Mouse (Mus musculus): Measurements from ENCODE around the gene Olfr975. TPM values are rescaled to one million over a fixed set of nuclear protein-coding genes. Genes with fewer than 3 reads are reported as not detected.
"Not testable (repeated sequence)": the region's sequence is repeated elsewhere in the genome, so short reads cannot be mapped to it uniquely, and the experiment has no call there.

Gene Olfr975
- polyA plus RNA-seq (2014; fragmentation: Nextera tagmentation; extraction: Ambion mirVana) = not detected in 2 replicates

DNA sequence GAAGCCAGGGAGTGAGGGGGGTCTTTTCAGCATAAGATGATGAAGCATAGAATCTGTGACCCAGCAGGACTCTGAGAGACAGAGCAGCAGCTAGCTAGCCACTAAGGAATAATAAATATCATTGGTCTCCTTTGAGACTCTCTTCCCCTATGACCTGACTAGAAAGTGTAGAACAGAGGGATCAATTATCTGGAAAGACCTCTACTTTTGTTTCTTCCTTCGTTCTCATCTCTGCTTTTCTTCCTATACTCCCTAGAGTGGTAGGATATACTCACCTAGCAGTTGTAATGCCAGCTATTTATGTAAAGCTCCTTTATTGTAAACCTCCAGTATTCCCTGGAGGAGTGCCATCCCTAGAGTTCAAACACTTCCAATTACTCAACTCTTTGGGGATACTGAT is at the start of gene Olfr975:
Gene Olfr975, minus strand, starts transcription at position 101 of the 400 bp plus-strand sequence.
- 73% methylated on average over 1 of the region's 1 CpGs for WGBS
- ATAC-seq (ENCODE audit: insufficient read depth, low FRiP score, low TSS enrichment) (no peak), DNase-seq (ENCODE audit: low spot score) (no peak)
- H3K27ac ChIP-seq (ENCODE audit: low read depth, low read length) = no peak within 1 kb of the TSS
- no peaks in the 10 kb centered on the region for H3K4me1 ChIP-seq (ENCODE audit: control insufficient read depth, insufficient read depth, low read length)
- no peak within 1 kb of the TSS for H3K4me3 ChIP-seq (ENCODE audit: low read depth, low read length)
- no peaks in the 10 kb centered on the region for H3K27me3 ChIP-seq (ENCODE audit: control insufficient read depth, insufficient read depth, low read length)
- no peaks in the 10 kb centered on the region for H3K36me3 ChIP-seq (ENCODE audit: control insufficient read depth, insufficient read depth, low read length)
- no peaks in the 10 kb centered on the region for H3K9me3 ChIP-seq (ENCODE audit: control insufficient read depth, low read length)
- no peak within 1 kb of the TSS for H3K9ac ChIP-seq (ENCODE audit: low read length)
- H3K4me2 ChIP-seq (ENCODE audit: low read depth) = no peak within 1 kb of the TSS

DNA sequence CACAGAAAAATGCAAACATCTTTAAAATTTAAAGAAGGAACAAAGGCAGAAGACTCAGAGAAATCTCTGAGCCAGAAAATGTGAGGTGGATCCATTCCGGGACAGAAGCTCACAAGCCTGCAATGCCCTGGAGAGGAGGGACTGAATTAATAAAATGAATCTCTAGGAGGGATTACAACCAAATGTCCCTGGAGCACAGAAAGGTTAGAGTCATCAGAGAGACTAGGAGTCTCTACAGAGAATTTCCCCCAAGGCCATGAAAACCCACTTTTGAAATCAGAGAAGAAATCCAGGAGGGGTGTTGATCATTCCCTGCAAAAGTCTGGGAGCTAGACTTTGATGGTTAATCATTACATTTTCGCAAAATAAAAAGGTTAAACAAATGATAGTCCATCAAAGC is 40.0 kb upstream of the Olfr975 start, which contains the start of gene Olfr978:
Gene Olfr978, plus strand, starts transcription at position 301 of the 400 bp plus-strand sequence.
- Histone ChIP-seq H3K4me2 (ENCODE audit: low read depth) (no peak within 1 kb of the TSS), H3K27me3 (ENCODE audit: control insufficient read depth, insufficient read depth, low read length) (no peaks in the 10 kb centered on the region), H3K4me3 (ENCODE audit: low read depth, low read length) (no peak within 1 kb of the TSS), H3K27ac (ENCODE audit: low read depth, low read length) (no peak within 1 kb of the TSS), H3K4me1 (ENCODE audit: control insufficient read depth, insufficient read depth, low read length) (no peaks in the 10 kb centered on the region), H3K9ac (ENCODE audit: low read length) (no peak within 1 kb of the TSS), H3K36me3 (ENCODE audit: control insufficient read depth, insufficient read depth, low read length) (no peaks in the 10 kb centered on the region), H3K9me3 (ENCODE audit: control insufficient read depth, low read length) (no peaks in the 10 kb centered on the region)
- no peak for DNase-seq (ENCODE audit: low spot score)
- ATAC-seq (ENCODE audit: insufficient read depth, low FRiP score, low TSS enrichment) = no peak
- 82% methylated on average over 2 of the region's 2 CpGs for WGBS

DNA sequence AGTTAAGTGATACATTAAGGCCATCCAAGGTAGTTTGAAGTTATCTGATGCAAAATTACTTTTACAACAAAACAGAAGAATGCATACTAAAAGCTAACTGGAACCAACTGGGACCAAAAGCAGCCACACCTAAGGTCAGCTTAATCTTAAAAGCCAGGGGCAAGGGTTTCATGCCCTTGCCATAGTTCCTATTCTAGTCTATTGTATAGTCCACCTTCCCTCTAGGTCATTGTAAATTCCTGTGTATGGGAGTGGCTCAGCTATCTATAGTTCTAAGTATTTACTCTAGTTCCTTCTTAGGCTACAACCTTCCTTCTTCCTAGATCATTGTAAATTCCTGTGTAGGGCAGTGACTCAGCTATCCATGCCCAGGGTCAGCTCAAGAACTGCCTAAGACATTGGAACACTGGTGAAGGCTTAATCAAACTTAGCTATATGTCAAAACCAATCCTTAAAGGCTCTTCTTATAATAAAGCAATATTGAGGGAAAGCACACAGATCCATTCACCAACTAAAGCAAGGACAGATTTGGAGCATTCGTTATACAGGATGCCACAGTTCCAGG is 24.8 kb upstream of the Olfr975 start:
- H3K27me3 ChIP-seq (ENCODE audit: control insufficient read depth, insufficient read depth, low read length); H3K27ac ChIP-seq (ENCODE audit: low read depth, low read length); H3K4me2 ChIP-seq (ENCODE audit: low read depth); ATAC-seq (ENCODE audit: insufficient read depth, low FRiP score, low TSS enrichment); H3K4me1 ChIP-seq (ENCODE audit: control insufficient read depth, insufficient read depth, low read length); H3K4me3 ChIP-seq (ENCODE audit: low read depth, low read length); H3K9ac ChIP-seq (ENCODE audit: low read length); H3K9me3 ChIP-seq (ENCODE audit: control insufficient read depth, low read length); DNase-seq (ENCODE audit: low spot score); H3K36me3 ChIP-seq (ENCODE audit: control insufficient read depth, insufficient read depth, low read length): not testable (repeated sequence)
- 90% methylated on average over 1 of the region's 1 CpGs for WGBS

DNA sequence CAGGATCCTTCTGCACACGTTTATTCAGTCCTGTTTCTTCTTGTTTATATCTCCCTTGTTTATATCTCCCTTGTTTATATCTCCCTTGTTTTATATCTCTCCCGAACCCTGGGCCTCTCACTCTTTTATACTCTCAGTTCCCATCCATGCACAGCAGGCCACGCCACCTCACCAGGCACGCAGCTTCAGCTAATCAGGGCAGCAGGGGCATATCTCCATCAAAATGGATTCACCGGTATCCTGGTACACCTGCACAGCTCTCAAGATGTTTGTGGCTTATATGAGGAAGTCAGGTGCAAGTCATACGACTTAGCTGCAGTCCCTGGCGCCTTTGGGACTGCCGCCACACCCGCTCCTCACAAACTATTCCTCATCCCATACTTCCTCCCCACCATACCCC is 9.2 kb upstream of the Olfr975 start, which contains the start of gene Olfr976:
Gene Olfr976, minus strand, starts transcription at position 101 of the 400 bp plus-strand sequence.
- H3K9ac ChIP-seq (ENCODE audit: low read length); H3K27me3 ChIP-seq (ENCODE audit: control insufficient read depth, insufficient read depth, low read length); H3K36me3 ChIP-seq (ENCODE audit: control insufficient read depth, insufficient read depth, low read length); H3K4me1 ChIP-seq (ENCODE audit: control insufficient read depth, insufficient read depth, low read length); ATAC-seq (ENCODE audit: insufficient read depth, low FRiP score, low TSS enrichment); H3K4me2 ChIP-seq (ENCODE audit: low read depth); H3K9me3 ChIP-seq (ENCODE audit: control insufficient read depth, low read length); H3K27ac ChIP-seq (ENCODE audit: low read depth, low read length); H3K4me3 ChIP-seq (ENCODE audit: low read depth, low read length); DNase-seq (ENCODE audit: low spot score): not testable (repeated sequence)
- 86% methylated on average over 6 of the region's 9 CpGs for WGBS

DNA sequence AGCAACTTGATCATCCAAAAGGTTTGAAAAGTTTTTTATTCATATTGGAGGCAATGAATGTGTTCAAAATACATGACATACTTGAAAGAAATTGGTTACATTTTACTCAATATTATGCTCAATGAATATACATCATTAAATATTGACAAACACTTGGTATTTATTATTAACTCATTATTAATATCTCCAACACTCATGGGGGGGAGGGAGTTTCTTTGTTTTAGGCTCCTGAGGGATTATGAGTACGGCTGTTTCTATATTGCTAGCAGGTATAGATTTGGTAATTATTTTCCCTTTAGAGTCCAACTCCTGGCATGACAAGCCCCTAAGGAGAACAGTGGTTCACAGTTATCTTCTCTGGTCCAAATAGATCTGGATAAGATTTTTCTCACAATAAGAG is 14.6 kb downstream of the Olfr975 start, which contains the start of gene Olfr974:
Gene Olfr974, plus strand, starts transcription at position 301 of the 400 bp plus-strand sequence.
- no peaks in the 10 kb centered on the region for H3K4me1 ChIP-seq (ENCODE audit: control insufficient read depth, insufficient read depth, low read length)
- 91% methylated on average over 1 of the region's 1 CpGs for WGBS
- no peak within 1 kb of the TSS for H3K27ac ChIP-seq (ENCODE audit: low read depth, low read length)
- no peaks in the 10 kb centered on the region for H3K9me3 ChIP-seq (ENCODE audit: control insufficient read depth, low read length)
- no peaks in the 10 kb centered on the region for H3K36me3 ChIP-seq (ENCODE audit: control insufficient read depth, insufficient read depth, low read length)
- H3K4me3 ChIP-seq (ENCODE audit: low read depth, low read length) = no peak within 1 kb of the TSS
- H3K27me3 ChIP-seq (ENCODE audit: control insufficient read depth, insufficient read depth, low read length) = no peaks in the 10 kb centered on the region
- ATAC-seq (ENCODE audit: insufficient read depth, low FRiP score, low TSS enrichment) (no peak), DNase-seq (ENCODE audit: low spot score) (no peak)
- no peak within 1 kb of the TSS for H3K4me2 ChIP-seq (ENCODE audit: low read depth)
- H3K9ac ChIP-seq (ENCODE audit: low read length) = no peak within 1 kb of the TSS

DNA sequence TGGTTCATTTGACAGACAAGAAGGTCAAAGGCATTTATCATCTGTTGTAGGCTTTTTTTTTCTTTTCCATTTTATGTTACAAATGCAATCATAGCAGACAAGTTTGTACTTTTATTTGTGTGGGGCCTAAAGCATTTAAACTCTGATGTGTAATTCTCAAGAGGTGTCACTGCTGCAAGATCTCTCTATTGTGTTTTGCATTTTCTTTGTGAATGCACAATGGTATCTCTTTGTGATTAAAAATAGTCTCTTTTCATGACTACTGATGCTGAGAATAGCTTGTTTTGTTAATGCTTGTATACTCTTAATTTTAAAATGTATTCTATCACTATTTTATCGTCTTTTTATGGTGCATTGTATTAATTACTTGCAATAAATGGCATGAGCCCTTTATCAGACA is 23.0 kb downstream of the Olfr975 start:
- WGBS = 72% methylated on average over 1 of the region's 1 CpGs
- H3K9me3 ChIP-seq (ENCODE audit: control insufficient read depth, low read length); H3K4me3 ChIP-seq (ENCODE audit: low read depth, low read length); H3K36me3 ChIP-seq (ENCODE audit: control insufficient read depth, insufficient read depth, low read length); H3K27me3 ChIP-seq (ENCODE audit: control insufficient read depth, insufficient read depth, low read length); H3K27ac ChIP-seq (ENCODE audit: low read depth, low read length); H3K4me1 ChIP-seq (ENCODE audit: control insufficient read depth, insufficient read depth, low read length); ATAC-seq (ENCODE audit: insufficient read depth, low FRiP score, low TSS enrichment); DNase-seq (ENCODE audit: low spot score); H3K9ac ChIP-seq (ENCODE audit: low read length); H3K4me2 ChIP-seq (ENCODE audit: low read depth): not testable (repeated sequence)

DNA sequence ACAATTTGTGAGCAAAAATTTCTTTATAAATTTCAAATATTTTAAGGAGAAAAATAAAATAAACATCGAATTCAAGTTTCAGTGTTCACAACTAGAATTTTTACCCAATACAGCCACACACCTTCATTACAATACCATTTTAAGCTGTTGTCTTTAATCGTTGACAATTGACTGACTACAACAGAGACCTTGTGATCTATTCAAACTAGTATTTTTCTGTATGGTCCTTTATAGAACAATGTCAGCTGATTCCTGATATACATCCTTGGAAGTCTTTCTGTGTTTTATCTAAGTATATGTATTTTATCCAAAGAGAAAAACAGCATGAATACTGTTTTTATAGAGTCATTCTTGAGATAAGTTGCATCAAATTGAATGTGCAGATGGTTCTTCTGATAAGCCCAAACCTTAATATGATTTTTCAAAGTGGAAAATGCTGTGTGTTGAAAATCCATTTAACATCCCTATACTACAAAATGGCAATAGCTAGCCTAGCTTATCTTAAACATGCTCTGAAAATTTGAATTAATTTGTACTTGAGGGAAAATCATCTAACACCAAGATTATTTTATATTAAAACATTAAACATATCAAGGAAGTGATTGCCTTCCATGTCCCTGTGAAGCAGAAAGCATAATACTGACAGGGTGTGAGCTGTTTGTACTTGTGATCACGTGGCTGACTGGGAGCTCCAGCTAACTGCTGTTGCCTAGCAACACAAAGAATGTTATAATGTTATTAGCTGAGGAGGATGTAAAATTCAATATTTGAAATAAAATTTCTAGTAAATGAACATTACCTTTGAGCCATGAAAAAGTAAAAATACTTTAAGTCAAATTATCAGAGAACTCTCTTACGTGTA is 23.6 kb downstream of the Olfr975 start:
- not testable (repeated sequence) for H3K36me3 ChIP-seq (ENCODE audit: control insufficient read depth, insufficient read depth, low read length); H3K4me1 ChIP-seq (ENCODE audit: control insufficient read depth, insufficient read depth, low read length); DNase-seq (ENCODE audit: low spot score); H3K4me3 ChIP-seq (ENCODE audit: low read depth, low read length); H3K27me3 ChIP-seq (ENCODE audit: control insufficient read depth, insufficient read depth, low read length); H3K4me2 ChIP-seq (ENCODE audit: low read depth); H3K27ac ChIP-seq (ENCODE audit: low read depth, low read length); H3K9me3 ChIP-seq (ENCODE audit: control insufficient read depth, low read length); H3K9ac ChIP-seq (ENCODE audit: low read length); ATAC-seq (ENCODE audit: insufficient read depth, low FRiP score, low TSS enrichment)
- no CpG with 5 or more reads among the region's 4 CpGs for WGBS

DNA sequence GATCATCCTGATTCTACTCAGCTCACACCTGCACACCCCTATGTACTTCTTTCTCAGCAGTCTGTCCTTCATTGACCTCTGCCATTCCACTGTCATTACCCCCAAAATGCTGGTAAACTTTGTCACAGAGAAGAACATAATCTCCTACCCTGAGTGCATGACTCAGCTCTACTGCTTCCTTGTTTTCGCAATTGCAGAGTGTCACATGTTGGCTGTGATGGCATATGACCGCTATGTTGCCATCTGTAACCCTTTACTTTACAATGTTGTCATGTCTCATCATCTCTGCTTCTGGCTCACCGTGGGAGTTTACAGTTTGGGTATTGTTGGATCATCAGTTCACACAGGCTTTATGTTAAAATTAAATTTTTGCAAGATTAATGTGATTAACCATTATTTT is 41.9 kb downstream of the Olfr975 start:
- Histone ChIP-seq H3K27ac (ENCODE audit: low read depth, low read length) (no peak overlapping the region), H3K4me1 (ENCODE audit: control insufficient read depth, insufficient read depth, low read length) (no peaks in the 10 kb centered on the region), H3K4me3 (ENCODE audit: low read depth, low read length) (no peak overlapping the region), H3K27me3 (ENCODE audit: control insufficient read depth, insufficient read depth, low read length) (no peaks in the 10 kb centered on the region), H3K9ac (ENCODE audit: low read length) (no peak overlapping the region), H3K9me3 (ENCODE audit: control insufficient read depth, low read length) (no peaks in the 10 kb centered on the region), H3K36me3 (ENCODE audit: control insufficient read depth, insufficient read depth, low read length) (no peaks in the 10 kb centered on the region), H3K4me2 (ENCODE audit: low read depth) (no peak overlapping the region)
- no peak for DNase-seq (ENCODE audit: low spot score)
- 87% methylated on average over 3 of the region's 3 CpGs for WGBS
- ATAC-seq (ENCODE audit: insufficient read depth, low FRiP score, low TSS enrichment) = no peak

DNA sequence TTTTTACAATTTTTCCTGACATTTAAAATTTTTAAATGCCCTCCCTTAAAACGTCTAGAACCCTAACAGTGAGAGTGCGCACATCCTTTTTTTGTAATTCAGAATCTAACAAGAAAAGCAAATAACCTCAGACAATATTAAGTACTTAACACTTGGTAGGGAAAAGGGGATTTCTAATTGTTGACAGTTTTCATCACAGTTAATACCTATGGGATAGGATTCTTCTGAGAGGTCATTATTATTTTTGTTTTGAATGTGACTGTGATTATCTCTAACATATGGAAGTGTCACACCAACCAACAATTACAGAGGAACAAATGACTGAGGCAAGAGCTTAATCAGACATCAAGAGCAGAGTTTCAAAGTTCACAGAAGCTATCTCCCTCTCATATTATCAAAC is 44.8 kb downstream of the Olfr975 start, which contains the start of gene Olfr229:
Gene Olfr229, plus strand, starts transcription at position 301 of the 400 bp plus-strand sequence.
- no peaks in the 10 kb centered on the region for H3K9me3 ChIP-seq (ENCODE audit: control insufficient read depth, low read length)
- H3K27me3 ChIP-seq (ENCODE audit: control insufficient read depth, insufficient read depth, low read length) = no peaks in the 10 kb centered on the region
- 75% methylated on average over 2 of the region's 2 CpGs for WGBS
- no peaks in the 10 kb centered on the region for H3K36me3 ChIP-seq (ENCODE audit: control insufficient read depth, insufficient read depth, low read length)
- H3K4me2 ChIP-seq (ENCODE audit: low read depth) = no peak within 1 kb of the TSS
- no peak for DNase-seq (ENCODE audit: low spot score)
- H3K27ac ChIP-seq (ENCODE audit: low read depth, low read length) = no peak within 1 kb of the TSS
- H3K4me1 ChIP-seq (ENCODE audit: control insufficient read depth, insufficient read depth, low read length) = no peaks in the 10 kb centered on the region
- H3K9ac ChIP-seq (ENCODE audit: low read length) = no peak within 1 kb of the TSS
- no peak within 1 kb of the TSS for H3K4me3 ChIP-seq (ENCODE audit: low read depth, low read length)
- no peak for ATAC-seq (ENCODE audit: insufficient read depth, low FRiP score, low TSS enrichment)

All from neural tube, embryonic 11.5 days (tissue).